Mouse (Mus musculus) neural tube, embryonic 11.5 days (tissue): ENCODE measurements around the gene Coro2a. TPM values are rescaled to one million over a fixed set of nuclear protein-coding genes. Genes with fewer than 3 reads are reported as not detected.
"Not testable (repeated sequence)": the region's sequence is repeated elsewhere in the genome, so short reads cannot be mapped to it uniquely, and the experiment has no call there.

Source experiments
- ATAC-seq: fragments of 200-750 bp; cut with Nextera tagmentation; 2 replicates; pipeline ENCODE4 v1.8.0; 2017; ENCODE audit warnings: moderate number of reproducible peaks, mild to moderate bottlenecking, moderate TSS enrichment, moderate library complexity; ENCODE audit not compliant: insufficient read depth, low FRiP score, low TSS enrichment
- DNase-seq: peaks from one replicate; pipeline ENCODE4 v3.0.0-alpha.2; 2015; ENCODE audit warnings: low spot score
- H3K27ac ChIP-seq: fragments of 300-500 bp; sonication (generic); 2 replicates; pipeline ENCODE4 v1.5.1; 2014; ENCODE audit warnings: low read depth, mild to moderate bottlenecking, low read length
- H3K27me3 ChIP-seq: fragments of 300-500 bp; sonication (generic); 2 replicates; pipeline ENCODE4 v1.6.1; 2014; ENCODE audit warnings: mild to moderate bottlenecking, low read length, mixed read lengths; ENCODE audit not compliant: control insufficient read depth, insufficient read depth
- H3K36me3 ChIP-seq: fragments of 300-500 bp; sonication (generic); 2 replicates; pipeline ENCODE4 v1.6.1; 2014; ENCODE audit warnings: mild to moderate bottlenecking, low read length, moderate library complexity, mixed read lengths; ENCODE audit not compliant: control insufficient read depth, insufficient read depth
- H3K4me1 ChIP-seq: fragments of 300-500 bp; sonication (generic); 2 replicates; pipeline ENCODE4 v1.6.1; 2014; ENCODE audit warnings: low read length, mixed read lengths; ENCODE audit not compliant: control insufficient read depth, insufficient read depth
- H3K4me2 ChIP-seq: fragments of 300-500 bp; sonication (generic); 2 replicates; pipeline ENCODE4 v1.6.1; 2014; ENCODE audit warnings: low read depth, mild to moderate bottlenecking, moderate library complexity
- H3K4me3 ChIP-seq: fragments of 300-500 bp; sonication (generic); 2 replicates; pipeline ENCODE4 v1.5.1; 2014; ENCODE audit warnings: low read depth, low read length
- H3K9ac ChIP-seq: fragments of 300-500 bp; sonication (generic); 2 replicates; pipeline ENCODE4 v1.6.1; 2014; ENCODE audit warnings: mild to moderate bottlenecking, low read length
- H3K9me3 ChIP-seq: fragments of 300-500 bp; sonication (generic); 2 replicates; pipeline ENCODE4 v1.6.1; 2016; ENCODE audit warnings: low read length; ENCODE audit not compliant: control insufficient read depth
- WGBS: fragments of 180-500 bp; shearing (Covaris S2); extraction: QIAGEN DNeasy Blood & Tissue Kit; methylation state at CpG from one replicate; pipeline ENCODE4 v1.1.7; 2014; 5-methylcytosine and 5-hydroxymethylcytosine counted together
- polyA plus RNA-seq: library from polyadenylated mRNA; unstranded; fragments of >200 nt; fragmentation: Nextera tagmentation; extraction: Ambion mirVana; gene quantifications from 2 replicates; pipeline ENCODE4 v1.2.1, GENCODE M21; 2014

Gene Coro2a
- polyA plus RNA-seq, 1 experiment from 2014 or later, result 8.8 TPM

- no peaks in the 10 kb centered on the region for H3K4me1 ChIP-seq
- H3K27ac ChIP-seq, result no peak overlapping the region
- no peak for ATAC-seq
- H3K36me3 ChIP-seq, result no peaks in the 10 kb centered on the region
- H3K9me3 ChIP-seq, result no peaks in the 10 kb centered on the region
- H3K27me3 ChIP-seq, result no peaks in the 10 kb centered on the region
- 86% methylated on average over 16 of the region's 16 CpGs for WGBS
- no peak overlapping the region for H3K9ac ChIP-seq
- H3K4me3 ChIP-seq, result no peak overlapping the region
- DNase-seq, result no peak
- no peak overlapping the region for H3K4me2 ChIP-seq
Measured at GRCm38 (mm10) chr4:46635702-46636430, 33.9 kb upstream of the Coro2a start.

- Histone ChIP-seq H3K4me3 (no peak overlapping the region), H3K36me3 (no peaks in the 10 kb centered on the region), H3K4me2 (no peak overlapping the region), H3K27ac (no peak overlapping the region), H3K27me3 (no peaks in the 10 kb centered on the region), H3K9me3 (no peaks in the 10 kb centered on the region), H3K9ac (no peak overlapping the region), H3K4me1 (no peaks in the 10 kb centered on the region)
- 54% methylated on average over 6 of the region's 6 CpGs for WGBS
- DNase-seq, result no peak
- ATAC-seq, result no peak
Measured at GRCm38 (mm10) chr4:46634881-46635280, 32.9 kb upstream of the Coro2a start.

- H3K4me1 ChIP-seq, H3K9me3 ChIP-seq, H3K9ac ChIP-seq, H3K4me3 ChIP-seq, H3K27ac ChIP-seq, H3K36me3 ChIP-seq, DNase-seq, H3K4me2 ChIP-seq, H3K27me3 ChIP-seq, ATAC-seq: not testable (repeated sequence)
- 71% methylated on average over 6 of the region's 6 CpGs for WGBS
Measured at GRCm38 (mm10) chr4:46633565-46633964, 31.6 kb upstream of the Coro2a start.

GRCm38 (mm10) chr4:46632465-46632864 lies 30.5 kb upstream of the Coro2a start:
- DNase-seq (no peak), ATAC-seq (no peak)
- H3K4me1 ChIP-seq, result peaks cover 5% of the 10 kb centered on the region; the same call in 1 of the 2 replicates
- no peaks in the 10 kb centered on the region for H3K27me3 ChIP-seq
- H3K36me3 ChIP-seq, result no peaks in the 10 kb centered on the region
- no peak overlapping the region for H3K27ac ChIP-seq
- no peaks in the 10 kb centered on the region for H3K9me3 ChIP-seq
- H3K9ac ChIP-seq, result no peak overlapping the region
- 85% methylated on average over 2 of the region's 2 CpGs for WGBS
- no peak overlapping the region for H3K4me3 ChIP-seq
- no peak overlapping the region for H3K4me2 ChIP-seq

GRCm38 (mm10) chr4:46630390-46630789 lies 28.4 kb upstream of the Coro2a start:
- peaks cover 5% of the 10 kb centered on the region; the same call in 1 of the 2 replicates for H3K4me1 ChIP-seq
- no peaks in the 10 kb centered on the region for H3K36me3 ChIP-seq
- no peak overlapping the region for H3K27ac ChIP-seq
- no peak for ATAC-seq
- no peak overlapping the region for H3K9ac ChIP-seq
- H3K27me3 ChIP-seq, result no peaks in the 10 kb centered on the region
- WGBS, result 58% methylated on average over 9 of the region's 9 CpGs
- no peak overlapping the region for H3K4me3 ChIP-seq
- H3K4me2 ChIP-seq, result no peak overlapping the region
- no peaks in the 10 kb centered on the region for H3K9me3 ChIP-seq
- no peak for DNase-seq

- H3K4me1 ChIP-seq, result peaks cover 5% of the 10 kb centered on the region; the same call in 1 of the 2 replicates
- no peaks in the 10 kb centered on the region for H3K36me3 ChIP-seq
- DNase-seq (no peak), ATAC-seq (no peak)
- no peak overlapping the region for H3K4me2 ChIP-seq
- no peaks in the 10 kb centered on the region for H3K9me3 ChIP-seq
- H3K27me3 ChIP-seq, result no peaks in the 10 kb centered on the region
- no peak overlapping the region for H3K4me3 ChIP-seq
- WGBS, result 43% methylated on average over 9 of the region's 9 CpGs
- H3K27ac ChIP-seq, result no peak overlapping the region
- H3K9ac ChIP-seq, result no peak overlapping the region
Measured at GRCm38 (mm10) chr4:46628873-46629272, 26.9 kb upstream of the Coro2a start.

- Histone ChIP-seq H3K9ac (no peak overlapping the region), H3K9me3 (no peaks in the 10 kb centered on the region), H3K4me2 (no peak overlapping the region), H3K4me1 (peaks cover 5% of the 10 kb centered on the region; the same call in 1 of the 2 replicates), H3K27ac (no peak overlapping the region), H3K4me3 (no peak overlapping the region), H3K36me3 (no peaks in the 10 kb centered on the region), H3K27me3 (no peaks in the 10 kb centered on the region)
- WGBS, result 84% methylated on average over 11 of the region's 11 CpGs
- ATAC-seq, result no peak
- no peak for DNase-seq
Measured at GRCm38 (mm10) chr4:46628081-46628480, 26.1 kb upstream of the Coro2a start.

- H3K4me1 ChIP-seq, result peaks cover 5% of the 10 kb centered on the region; the same call in 1 of the 2 replicates
- no peak overlapping the region for H3K9ac ChIP-seq
- H3K36me3 ChIP-seq, result no peaks in the 10 kb centered on the region
- ATAC-seq (no peak), DNase-seq (no peak)
- no peaks in the 10 kb centered on the region for H3K9me3 ChIP-seq
- H3K4me2 ChIP-seq, result no peak overlapping the region
- no peak overlapping the region for H3K27ac ChIP-seq
- H3K4me3 ChIP-seq, result no peak overlapping the region
- no peaks in the 10 kb centered on the region for H3K27me3 ChIP-seq
- 73% methylated on average over 10 of the region's 10 CpGs for WGBS
Measured at GRCm38 (mm10) chr4:46625101-46625500, 23.1 kb upstream of the Coro2a start.

- DNase-seq, result no peak
Measured at GRCm38 (mm10) chr4:46623007-46623406, 21.0 kb upstream of the Coro2a start.

More at GRCm38 (mm10) chr4:46623007-46623406, 21.0 kb upstream of the Coro2a start:
- no peaks in the 10 kb centered on the region for H3K36me3 ChIP-seq
- no peak overlapping the region for H3K27ac ChIP-seq
- H3K4me2 ChIP-seq, result no peak overlapping the region
- no peaks in the 10 kb centered on the region for H3K9me3 ChIP-seq
- H3K9ac ChIP-seq, result no peak overlapping the region
- no peak for ATAC-seq
- H3K27me3 ChIP-seq, result no peaks in the 10 kb centered on the region
- no peak overlapping the region for H3K4me3 ChIP-seq
- H3K4me1 ChIP-seq, result no peaks in the 10 kb centered on the region
- 75% methylated on average over 5 of the region's 5 CpGs for WGBS
